Mouse (Mus musculus) CH12.LX (cell line): ENCODE data around the gene LTO1. TPM values are rescaled to one million over a fixed set of nuclear protein-coding genes. Genes with fewer than 3 reads are reported as not detected.

Experiments used
- DNase-seq: peaks from one replicate; pipeline ENCODE4 v3.0.0-alpha.2; 2013; ENCODE audit errors: extremely low read depth
- H3K27ac ChIP-seq: 2 replicates; pipeline ENCODE4 v1.5.1; 2012; ENCODE audit warnings: low read depth, mild to moderate bottlenecking, control low read depth, moderate library complexity; ENCODE audit not compliant: insufficient read depth
- H3K27me3 ChIP-seq: replicated peaks from 2 replicates; pipeline ENCODE3; 2012; ENCODE audit warnings: inconsistent platforms
- H3K36me3 ChIP-seq, 2 experiments: replicated peaks in 1 of 2; 2 replicates each; pipeline versions ENCODE3 to v1.6.1; 2012; ENCODE audit warnings: inconsistent platforms in 1 of 2, low read length in 1 of 2, mild to moderate bottlenecking in 1 of 2, mixed read lengths in 1 of 2, moderate library complexity in 1 of 2; ENCODE audit not compliant: control insufficient read depth in 1 of 2, insufficient read depth in 1 of 2
- H3K4me1 ChIP-seq, 2 experiments: 2 replicates each; pipeline ENCODE4 v1.6.1; 2012; ENCODE audit warnings: inconsistent platforms in 1 of 2, moderate library complexity in 1 of 2; ENCODE audit not compliant: insufficient read depth in 2 of 2, control insufficient read depth in 1 of 2
- H3K4me2 ChIP-seq: 2 replicates; pipeline ENCODE4 v1.6.1; 2012; ENCODE audit warnings: low read depth, mild to moderate bottlenecking, control low read depth; ENCODE audit not compliant: poor library complexity, insufficient read depth, severe bottlenecking
- H3K4me3 ChIP-seq, 3 experiments: fragments of 150-350 bp in 1 of 3; sonication (generic) in 1 of 3; replicated peaks in 1 of 3; 2 replicates each; pipeline versions ENCODE3 to v1.5.1; 2011 to 2012; ENCODE audit warnings: low read depth in 2 of 3, low read length in 2 of 3, mild to moderate bottlenecking in 2 of 3, moderate library complexity in 2 of 3, control low read depth in 1 of 3, improper control_type of control experiment in 1 of 3, inconsistent platforms in 1 of 3, mixed read lengths in 1 of 3; ENCODE audit not compliant: poor library complexity in 1 of 3
- H3K79me2 ChIP-seq: replicated peaks from 2 replicates; pipeline ENCODE4 v1.6.1; 2012; ENCODE audit warnings: mild to moderate bottlenecking, moderate library complexity; ENCODE audit not compliant: control insufficient read depth, poor library complexity, insufficient read depth, severe bottlenecking; ENCODE audit errors: extremely low read depth
- H3K9ac ChIP-seq: 2 replicates; pipeline ENCODE4 v1.6.1; 2012; ENCODE audit warnings: low read depth, mild to moderate bottlenecking, control low read depth, moderate library complexity; ENCODE audit not compliant: insufficient read depth
- H3K9me3 ChIP-seq: replicated peaks from 2 replicates; pipeline ENCODE3; 2012; ENCODE audit warnings: low read length, inconsistent platforms, mixed read lengths
- BHLHE40 ChIP-seq: IDR thresholded peaks from 2 replicates; pipeline ENCODE4 v1.6.1; 2011; ENCODE audit warnings: mild to moderate bottlenecking, low read depth, low read length, improper control_type of control experiment
- CHD1 ChIP-seq: IDR thresholded peaks from 2 replicates; pipeline ENCODE4 v1.6.1; 2012; ENCODE audit warnings: low read depth, low read length, improper control_type of control experiment, inconsistent platforms
- CHD2 ChIP-seq: IDR thresholded peaks from 2 replicates; pipeline ENCODE4 v1.6.1; 2011; ENCODE audit warnings: low read length, improper control_type of control experiment
- E2F4 ChIP-seq: IDR thresholded peaks from 2 replicates; pipeline ENCODE4 v1.6.1; 2011; ENCODE audit warnings: low read depth, low read length, improper control_type of control experiment; ENCODE audit not compliant: insufficient replicate concordance
- ETS1 ChIP-seq: conservative IDR thresholded peaks from 2 replicates; pipeline ENCODE4 v1.6.1; 2012; ENCODE audit warnings: low read depth, mild to moderate bottlenecking, inconsistent platforms, low read length, improper control_type of control experiment, moderate library complexity
- GABPA ChIP-seq: IDR thresholded peaks from 2 replicates; pipeline ENCODE4 v1.6.1; 2012; ENCODE audit warnings: low read depth, low read length, improper control_type of control experiment, inconsistent platforms; ENCODE audit not compliant: insufficient replicate concordance
- IRF4 ChIP-seq: IDR thresholded peaks from 2 replicates; pipeline ENCODE4 v1.6.1; 2014; ENCODE audit warnings: low read depth, mild to moderate bottlenecking, inconsistent platforms, low read length, improper control_type of control experiment
- JUN ChIP-seq: IDR thresholded peaks from 2 replicates; pipeline ENCODE4 v1.6.1; 2011; ENCODE audit warnings: low read depth, mild to moderate bottlenecking, low read length, improper control_type of control experiment, moderate library complexity; ENCODE audit not compliant: insufficient read depth
- JUND ChIP-seq: conservative IDR thresholded peaks from 2 replicates; pipeline ENCODE4 v1.6.1; 2011; ENCODE audit warnings: low read depth, low read length, improper control_type of control experiment
- MEF2A ChIP-seq: IDR thresholded peaks from 2 replicates; pipeline ENCODE4 v1.6.1; 2014; ENCODE audit warnings: low read depth, mild to moderate bottlenecking, inconsistent platforms, low read length, improper control_type of control experiment, borderline replicate concordance
- MXI1 ChIP-seq: IDR thresholded peaks from 2 replicates; pipeline ENCODE4 v1.6.1; 2011; ENCODE audit warnings: mild to moderate bottlenecking, low read depth, low read length, improper control_type of control experiment
- PAX5 ChIP-seq: IDR thresholded peaks from 2 replicates; pipeline ENCODE4 v1.6.1; 2012; ENCODE audit warnings: low read length, inconsistent platforms, mixed read lengths
- POLR2A ChIP-seq: IDR thresholded peaks from 2 replicates; pipeline ENCODE4 v1.6.1; 2011; ENCODE audit warnings: low read depth, mild to moderate bottlenecking, improper control_type of control experiment, low read length
- RAD21 ChIP-seq: IDR thresholded peaks from 2 replicates; pipeline ENCODE4 v1.6.1; 2011; ENCODE audit warnings: low read depth, mild to moderate bottlenecking, low read length, improper control_type of control experiment, moderate library complexity
- RCOR1 ChIP-seq: conservative IDR thresholded peaks from 2 replicates; pipeline ENCODE4 v1.6.1; 2012; ENCODE audit warnings: low read depth, mild to moderate bottlenecking, inconsistent platforms, low read length, improper control_type of control experiment
- SMC3 ChIP-seq: IDR thresholded peaks from 2 replicates; pipeline ENCODE4 v1.6.1; 2011; ENCODE audit warnings: low read depth, low read length, improper control_type of control experiment
- TBP ChIP-seq: conservative IDR thresholded peaks from 2 replicates; pipeline ENCODE4 v1.6.1; 2011; ENCODE audit warnings: low read depth, low read length, improper control_type of control experiment
- TCF12 ChIP-seq: IDR thresholded peaks from 2 replicates; pipeline ENCODE4 v1.6.1; 2014; ENCODE audit warnings: low read depth, mild to moderate bottlenecking, inconsistent platforms, low read length, improper control_type of control experiment
- UBTF ChIP-seq: IDR thresholded peaks from 2 replicates; pipeline ENCODE4 v1.6.1; 2012; ENCODE audit warnings: low read depth, mild to moderate bottlenecking, inconsistent platforms, low read length, improper control_type of control experiment, moderate library complexity
- USF2 ChIP-seq: conservative IDR thresholded peaks from 2 replicates; pipeline ENCODE4 v1.6.1; 2011; ENCODE audit warnings: low read depth, low read length, improper control_type of control experiment
- ZKSCAN1 ChIP-seq: IDR thresholded peaks from 2 replicates; pipeline ENCODE4 v1.6.1; 2012; ENCODE audit warnings: low read depth, inconsistent platforms, low read length, improper control_type of control experiment, borderline replicate concordance
- ZMIZ1 ChIP-seq: IDR thresholded peaks from 2 replicates; pipeline ENCODE4 v1.6.1; 2012; ENCODE audit warnings: low read depth, mild to moderate bottlenecking, inconsistent platforms, low read length, improper control_type of control experiment
- dilution Hi-C: fragments of 300-500 bp; cut with MboI; formaldehyde crosslinking; loops from 2 replicates; pipeline ENCODE4 v1.14.3; 2020; ENCODE audit warnings: low sequenced_read_pairs; ENCODE audit not compliant: extremely low pct_unique_long_range_greater_than_20kb, extremely low pct_ligation_motif_present
- in situ Hi-C: fragments of 300-500 bp; cut with MboI; formaldehyde crosslinking; loops from 3 replicates; pipeline ENCODE4 v1.14.3; 2019; ENCODE audit warnings: low sequenced_read_pairs, low pct_ligation_motif_present, low pct_unique_long_range_greater_than_20kb, mixed read lengths
- polyA plus RNA-seq: library from polyadenylated mRNA; unstranded; fragments of >175 nt; gene quantifications from 2 replicates; pipeline ENCODE4 v1.2.1, GENCODE M21; 2012; ENCODE audit warnings: low read depth; ENCODE audit not compliant: insufficient read length
- total RNA-seq, 2 experiments: library from RNA; depleted of rRNA; stranded (reverse); fragments of 300-350 nt in 1 of 2; fragments of >200 nt in 1 of 2; gene quantifications; 2 replicates each; pipeline ENCODE4 v1.2.3; 2012 to 2014

LTO1 gene
- total and polyA plus RNA-seq, 3 experiments, result 4.0 to 10.7 (median 8.5) TPM

DNA sequence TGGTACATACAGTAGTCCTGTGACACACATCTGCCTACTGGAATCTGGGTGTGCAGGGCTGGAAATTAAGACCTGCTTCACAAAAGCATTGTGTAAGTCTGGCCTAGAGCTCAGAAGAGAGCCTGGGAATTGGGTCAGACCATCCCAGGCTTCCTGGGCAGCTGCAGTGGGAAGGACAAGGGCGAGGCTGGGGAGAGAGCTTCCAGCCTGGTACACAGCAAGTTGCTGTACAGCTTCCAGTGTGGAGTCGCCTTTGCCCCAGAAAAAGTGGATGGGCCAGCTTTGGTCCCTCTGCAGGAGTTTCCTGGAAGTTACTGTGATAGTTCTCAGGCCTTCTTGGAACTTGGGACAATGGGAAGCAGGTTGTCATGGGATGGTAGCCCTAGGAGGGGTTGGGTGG is 62.2 kb downstream of the LTO1 start:
- H3K4me2 ChIP-seq, result no peak overlapping the region
- peaks cover 0 to 6% of the 10 kb centered on the region in 2 experiments; a peak in 2 of 4 replicates for H3K4me1 ChIP-seq
- H3K4me3 ChIP-seq, result no peak overlapping the region
- no peak overlapping the region for H3K27ac ChIP-seq
- TF ChIP-seq BHLHE40 (no peak), MXI1 (no peak), TCF12 (no peak), IRF4 (no peak), MEF2A (no peak), GABPA (no peak), JUND (no peak), ZKSCAN1 (no peak), TBP (no peak), CHD2 (no peak), USF2 (no peak), E2F4 (no peak), POLR2A (no peak), ETS1 (no peak), CHD1 (no peak), SMC3 (no peak)
- no peaks in the 10 kb centered on the region for H3K36me3 ChIP-seq
- H3K9me3 ChIP-seq, result peaks cover 2% of the 10 kb centered on the region
- no peak overlapping the region for H3K9ac ChIP-seq
- no peaks in the 10 kb centered on the region for H3K79me2 ChIP-seq
- no peak for DNase-seq
- in situ Hi-C loops (no loop called here), dilution Hi-C loops (no loop called here)
- H3K27me3 ChIP-seq, result peaks cover 45% of the 10 kb centered on the region

DNA sequence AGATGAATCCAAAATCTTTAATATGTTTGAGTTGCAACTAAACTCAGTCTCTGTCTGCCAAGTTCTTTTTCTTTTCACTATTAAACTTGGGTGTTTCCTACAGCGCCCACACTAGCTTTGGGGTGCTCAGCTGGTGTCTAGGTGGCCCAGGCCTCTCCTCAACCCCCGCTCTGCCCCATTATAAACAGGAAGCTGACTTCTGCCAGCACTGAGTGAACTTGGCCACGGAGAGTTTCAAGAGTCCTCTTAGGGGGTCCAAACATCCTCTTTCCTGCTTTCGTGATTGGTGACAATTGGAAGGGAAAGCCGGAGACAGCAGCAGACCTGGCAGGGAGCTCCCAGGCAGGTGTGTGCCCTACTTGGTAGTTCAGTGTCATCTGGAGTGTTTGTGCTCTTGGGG is 64.9 kb downstream of the LTO1 start:
- no peak for DNase-seq
- Histone ChIP-seq H3K36me3 (no peaks in the 10 kb centered on the region), H3K9ac (no peak overlapping the region), H3K4me3 (no peak overlapping the region), H3K4me1 (peaks cover 0 to 6% of the 10 kb centered on the region in 2 experiments; a peak in 2 of 4 replicates), H3K4me2 (no peak overlapping the region), H3K79me2 (no peaks in the 10 kb centered on the region), H3K9me3 (peaks cover 2% of the 10 kb centered on the region), H3K27me3 (peaks cover 45% of the 10 kb centered on the region), H3K27ac (no peak overlapping the region)
- in situ Hi-C loops, result no loop called here
- dilution Hi-C loops, result no loop called here
- TF ChIP-seq ZMIZ1 (no peak), PAX5 (no peak), BHLHE40 (no peak), UBTF (no peak), RCOR1 (no peak), RAD21 (no peak), USF2 (no peak), JUN (no peak), MXI1 (no peak), MEF2A (no peak)
- TF ChIP-seq, all 38 proteins: peak for 0

Other genes starting within 250 kb of the LTO1 start
- not detected in 2 replicates for gene Ano1, start 163.1 kb upstream of the LTO1 start, total RNA-seq (2012; rRNA removed)
- not detected in 2 replicates for gene Ano1, start 163.1 kb upstream of the LTO1 start, total RNA-seq (2014; rRNA removed)
- gene Ano1, start 163.1 kb upstream of the LTO1 start, polyA plus RNA-seq, result not detected in 2 replicates
- gene Fgf3, start 77.0 kb upstream of the LTO1 start, total RNA-seq (2012; rRNA removed), result not detected in 2 replicates
- not detected in 2 replicates for gene Fgf3, start 77.0 kb upstream of the LTO1 start, total RNA-seq (2014; rRNA removed)
- not detected in 2 replicates for gene Fgf3, start 77.0 kb upstream of the LTO1 start, polyA plus RNA-seq
- gene Fgf4, start 67.7 kb upstream of the LTO1 start, total RNA-seq (2012; rRNA removed), result not detected in 2 replicates
- not detected in 2 replicates for gene Fgf4, start 67.7 kb upstream of the LTO1 start, total RNA-seq (2014; rRNA removed)
- not detected in 2 replicates for gene Fgf4, start 67.7 kb upstream of the LTO1 start, polyA plus RNA-seq
- not detected in 2 replicates for gene Fgf15, start 18.6 kb upstream of the LTO1 start, total RNA-seq (2012; rRNA removed)
- not detected in 2 replicates for gene Fgf15, start 18.6 kb upstream of the LTO1 start, total RNA-seq (2014; rRNA removed)
- not detected in 2 replicates for gene Fgf15, start 18.6 kb upstream of the LTO1 start, polyA plus RNA-seq
- gene Ccnd1, start 24.8 kb downstream of the LTO1 start, total RNA-seq (2012; rRNA removed), result 0.13 and 0.34 TPM in 2 replicates
- 0.08 TPM in 1 of 2 replicates, not detected in the other for gene Ccnd1, start 24.8 kb downstream of the LTO1 start, total RNA-seq (2014; rRNA removed)
- gene Ccnd1, start 24.8 kb downstream of the LTO1 start, polyA plus RNA-seq, result 0.11 and 0.16 TPM in 2 replicates